Mouse (Mus musculus) intestine, postnatal 0 days (tissue): ENCODE data around the gene Zfp414. TPM values are rescaled to one million over a fixed set of nuclear protein-coding genes. Genes with fewer than 3 reads are reported as not detected.
"Not testable (repeated sequence)": the region's sequence is repeated elsewhere in the genome, so short reads cannot be mapped to it uniquely, and the experiment has no call there.

ENCODE experiments used
- ATAC-seq: fragments of 200-750 bp; cut with Nextera tagmentation; 2 replicates; pipeline ENCODE4 v1.8.0; 2017; ENCODE audit warnings: mild to moderate bottlenecking, moderate TSS enrichment, moderate library complexity
- H3K27ac ChIP-seq: fragments of 300-500 bp; sonication (generic); 2 replicates; pipeline ENCODE4 v1.5.1; 2014; ENCODE audit warnings: mild to moderate bottlenecking, low read depth, low read length, moderate library complexity
- H3K27me3 ChIP-seq: fragments of 300-500 bp; sonication (generic); replicated peaks from 2 replicates; pipeline ENCODE4 v1.6.1; 2014; ENCODE audit warnings: low read length, mixed read lengths; ENCODE audit not compliant: control insufficient read depth, insufficient read depth
- H3K36me3 ChIP-seq: fragments of 300-500 bp; sonication (generic); 2 replicates; pipeline ENCODE4 v1.6.1; 2014; ENCODE audit warnings: mild to moderate bottlenecking, moderate library complexity; ENCODE audit not compliant: control insufficient read depth, insufficient read depth
- H3K4me1 ChIP-seq: fragments of 300-500 bp; sonication (generic); replicated peaks from 2 replicates; pipeline ENCODE4 v1.6.1; 2014; ENCODE audit warnings: antibody characterized with exemption, low read length, mixed read lengths; ENCODE audit not compliant: control insufficient read depth, insufficient read depth
- H3K4me2 ChIP-seq: fragments of 300-500 bp; sonication (generic); replicated peaks from 2 replicates; pipeline ENCODE4 v1.6.1; 2014; ENCODE audit warnings: low read depth, mild to moderate bottlenecking, moderate library complexity
- H3K4me3 ChIP-seq: fragments of 300-500 bp; sonication (generic); 2 replicates; pipeline ENCODE4 v1.5.1; 2014; ENCODE audit warnings: low read depth, low read length
- H3K9ac ChIP-seq: fragments of 300-500 bp; sonication (generic); 2 replicates; pipeline ENCODE4 v1.6.1; 2014; ENCODE audit warnings: mild to moderate bottlenecking, low read depth, low read length
- H3K9me3 ChIP-seq: fragments of 300-500 bp; sonication (generic); 2 replicates; pipeline ENCODE4 v1.6.1; 2016; ENCODE audit warnings: mixed run types; ENCODE audit not compliant: control insufficient read depth
- CTCF ChIP-seq: sonication (generic); IDR thresholded peaks from 2 replicates; pipeline ENCODE4 v1.5.1; 2016; ENCODE audit warnings: low read depth, mild to moderate bottlenecking, control low read depth, antibody characterized with exemption, moderate library complexity
- WGBS: fragments of 180-500 bp; shearing (Covaris S2); extraction: QIAGEN DNeasy Blood & Tissue Kit; methylation state at CpG from one replicate; pipeline ENCODE4 v1.1.7; 2014; 5-methylcytosine and 5-hydroxymethylcytosine counted together
- polyA plus RNA-seq: library from polyadenylated mRNA; unstranded; fragments of >200 nt; fragmentation: Nextera tagmentation; extraction: Ambion mirVana; gene quantifications from 2 replicates; pipeline ENCODE4 v1.2.1, GENCODE M21; 2015

The Zfp414 gene
- polyA plus RNA-seq, 1 experiment from 2014 or later: 19.0 TPM

DNA sequence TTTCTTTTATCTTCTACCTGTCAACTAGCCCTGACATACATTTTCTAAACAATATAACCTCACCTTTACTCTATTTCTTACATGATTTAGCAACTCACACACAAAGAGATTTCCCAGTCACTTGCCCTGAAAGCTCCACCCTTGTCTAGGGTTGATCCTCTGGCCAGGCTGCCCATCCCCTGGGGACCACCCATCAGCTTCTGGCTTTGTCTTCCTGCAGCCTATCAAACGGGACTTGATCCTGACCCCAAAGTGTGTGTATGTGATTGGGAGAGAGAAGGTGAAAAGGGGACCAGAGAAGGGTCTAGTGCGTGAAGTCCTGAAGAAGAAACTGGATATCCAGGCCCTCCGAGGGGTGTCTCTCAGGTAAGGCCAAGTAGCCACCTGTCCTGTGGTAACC, 28.1 kb upstream of the Zfp414 start:
- Histone ChIP-seq H3K9ac (no peak overlapping the region), H3K4me3 (no peak overlapping the region), H3K9me3 (peaks cover 3% of the 10 kb centered on the region; the same call in 1 of the 2 replicates), H3K27ac (no peak overlapping the region), H3K4me1 (no peaks in the 10 kb centered on the region), H3K36me3 (no peaks in the 10 kb centered on the region), H3K27me3 (no peaks in the 10 kb centered on the region), H3K4me2 (no peak overlapping the region)
- WGBS: 85% methylated on average over 3 of the region's 3 CpGs
- no peak for TF ChIP-seq CTCF
- no peak for ATAC-seq

DNA sequence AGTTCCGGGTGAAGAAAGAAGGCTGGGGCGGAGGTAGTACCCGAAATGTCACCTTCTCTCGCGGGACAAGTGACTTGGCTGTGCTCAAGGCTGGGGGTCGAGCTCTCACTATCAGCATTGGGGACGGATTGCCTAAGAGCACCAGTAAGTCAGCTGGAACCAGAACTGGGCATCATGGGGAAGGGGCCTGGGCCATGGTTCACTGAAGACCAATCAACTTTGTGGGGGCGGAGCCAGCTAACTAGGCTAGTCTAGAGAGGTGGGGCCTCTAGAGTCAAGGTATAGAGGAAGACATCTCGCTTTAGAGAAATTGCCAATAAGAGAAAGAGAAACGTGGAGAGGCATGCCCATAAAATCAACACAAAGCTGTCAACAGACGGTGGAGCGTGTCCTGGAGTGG, 26.9 kb upstream of the Zfp414 start:
- Histone ChIP-seq H3K4me3 (no peak overlapping the region), H3K4me2 (no peak overlapping the region), H3K36me3 (no peaks in the 10 kb centered on the region), H3K9ac (no peak overlapping the region), H3K27me3 (no peaks in the 10 kb centered on the region), H3K4me1 (no peaks in the 10 kb centered on the region), H3K27ac (no peak overlapping the region), H3K9me3 (peaks cover 3% of the 10 kb centered on the region; the same call in 1 of the 2 replicates)
- no peak for ATAC-seq
- TF ChIP-seq CTCF: no peak
- 81% methylated on average over 12 of the region's 12 CpGs for WGBS

DNA sequence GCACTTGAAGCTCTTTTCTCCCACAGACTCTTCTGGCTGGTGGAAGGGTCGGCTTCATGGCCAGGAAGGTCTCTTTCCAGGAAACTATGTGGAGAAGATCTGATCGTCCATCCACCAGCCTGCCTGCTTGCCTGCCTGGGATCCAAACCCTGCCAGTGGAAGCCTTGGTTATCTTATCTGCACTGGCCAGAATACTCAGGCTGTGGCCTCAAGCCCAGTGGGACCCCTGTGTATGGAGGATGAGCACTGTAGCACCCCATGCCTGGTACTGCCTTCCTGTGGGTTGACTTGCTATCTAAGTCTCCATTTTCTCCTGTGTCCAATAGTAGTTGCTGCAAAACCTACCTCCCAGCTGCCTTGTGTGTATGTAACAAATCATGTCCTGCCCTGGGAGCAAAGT, 21.6 kb upstream of the Zfp414 start:
- H3K27me3 ChIP-seq: no peaks in the 10 kb centered on the region
- H3K9me3 ChIP-seq: no peaks in the 10 kb centered on the region
- H3K4me1 ChIP-seq: no peaks in the 10 kb centered on the region
- WGBS: 79% methylated on average over 2 of the region's 2 CpGs
- no peak overlapping the region for H3K4me2 ChIP-seq
- ATAC-seq: no peak
- H3K4me3 ChIP-seq: no peak overlapping the region
- no peaks in the 10 kb centered on the region for H3K36me3 ChIP-seq
- no peak overlapping the region for H3K27ac ChIP-seq
- H3K9ac ChIP-seq: no peak overlapping the region
- no peak for TF ChIP-seq CTCF

GRCm38 (mm10) chr17:33610548-33610947, 18.3 kb upstream of the Zfp414 start:
- no peaks in the 10 kb centered on the region for H3K4me1 ChIP-seq
- no peak overlapping the region for H3K27ac ChIP-seq
- H3K4me2 ChIP-seq: no peak overlapping the region
- no peaks in the 10 kb centered on the region for H3K36me3 ChIP-seq
- no peaks in the 10 kb centered on the region for H3K27me3 ChIP-seq
- 92% methylated on average over 7 of the region's 7 CpGs for WGBS
- no peaks in the 10 kb centered on the region for H3K9me3 ChIP-seq
- no peak for TF ChIP-seq CTCF
- no peak for ATAC-seq
- H3K9ac ChIP-seq: no peak overlapping the region
- no peak overlapping the region for H3K4me3 ChIP-seq

- H3K4me3 ChIP-seq, H3K4me2 ChIP-seq, H3K27ac ChIP-seq, H3K9me3 ChIP-seq, H3K4me1 ChIP-seq, H3K9ac ChIP-seq, H3K36me3 ChIP-seq, ATAC-seq, H3K27me3 ChIP-seq: not testable (repeated sequence)
- WGBS: 89% methylated on average over 5 of the region's 5 CpGs
Observed at GRCm38 (mm10) chr17:33613726-33614125, 15.2 kb upstream of the Zfp414 start.

GRCm38 (mm10) chr17:33627281-33627680, 1.6 kb upstream of the Zfp414 start:
- ATAC-seq: no peak
- TF ChIP-seq CTCF: no peak
- Histone ChIP-seq H3K9me3 (no peaks in the 10 kb centered on the region), H3K4me2 (no peak overlapping the region), H3K4me1 (no peaks in the 10 kb centered on the region; the same call in 1 of the 2 replicates), H3K9ac (no peak overlapping the region), H3K36me3 (peaks cover 15% of the 10 kb centered on the region; the same call in 1 of the 2 replicates), H3K27me3 (no peaks in the 10 kb centered on the region), H3K4me3 (no peak overlapping the region), H3K27ac (no peak overlapping the region)
- 91% methylated on average over 3 of the region's 3 CpGs for WGBS
